Mouse (Mus musculus): ENCODE data around the gene Calml3. TPM values are rescaled to one million over a fixed set of nuclear protein-coding genes. Genes with fewer than 3 reads are reported as not detected.

Calml3 gene
- polyA plus RNA-seq, 1 experiment: 4.9 TPM

GRCm38 (mm10) chr13:3758347-3758746 lies 45.8 kb downstream of the Calml3 start:
- DNase-seq: no peak
- H3K4me3 ChIP-seq (ENCODE audit: control insufficient read depth, insufficient read depth, low read length): no peak overlapping the region
- no peaks in the 10 kb centered on the region for H3K36me3 ChIP-seq (ENCODE audit: control insufficient read depth, insufficient read depth, low read length)
- no peak overlapping the region for H3K27ac ChIP-seq (ENCODE audit: control insufficient read depth, insufficient read depth, low read length)
- no peaks in the 10 kb centered on the region for H3K4me1 ChIP-seq (replicated peaks; ENCODE audit: control insufficient read depth, insufficient read depth, low read length)
- H3K27me3 ChIP-seq (ENCODE audit: control insufficient read depth, insufficient read depth, low read length): no peaks in the 10 kb centered on the region
- WGBS: 94% methylated on average over 2 of the region's 2 CpGs
- TF ChIP-seq POLR2A (IDR thresholded peaks at IDR 0.05; ENCODE audit: control insufficient read depth, extremely low read depth, insufficient read depth, low read length, poor library complexity) (no peak), CTCF (IDR thresholded peaks at IDR 0.05; ENCODE audit: borderline replicate concordance, control insufficient read depth, extremely low read depth, insufficient read depth, low read length, poor library complexity) (no peak)

GRCm38 (mm10) chr13:3753291-3753690 lies 50.8 kb downstream of the Calml3 start:
- no peak for DNase-seq
- Histone ChIP-seq H3K4me3 (ENCODE audit: control insufficient read depth, insufficient read depth, low read length) (no peak overlapping the region), H3K4me1 (replicated peaks; ENCODE audit: control insufficient read depth, insufficient read depth, low read length) (no peaks in the 10 kb centered on the region), H3K27me3 (ENCODE audit: control insufficient read depth, insufficient read depth, low read length) (no peaks in the 10 kb centered on the region), H3K27ac (ENCODE audit: control insufficient read depth, insufficient read depth, low read length) (no peak overlapping the region), H3K36me3 (ENCODE audit: control insufficient read depth, insufficient read depth, low read length) (no peaks in the 10 kb centered on the region)
- TF ChIP-seq CTCF (IDR thresholded peaks at IDR 0.05; ENCODE audit: borderline replicate concordance, control insufficient read depth, extremely low read depth, insufficient read depth, low read length, poor library complexity): no peak
- TF ChIP-seq POLR2A (IDR thresholded peaks at IDR 0.05; ENCODE audit: control insufficient read depth, extremely low read depth, insufficient read depth, low read length, poor library complexity): no peak
- 98% methylated on average over 2 of the region's 2 CpGs for WGBS

Other genes starting within 250 kb of the Calml3 start
- 8.1 and 9.2 TPM in 2 replicates for gene Fam208b, start 193.2 kb downstream of the Calml3 start, polyA plus RNA-seq (2012; rRNA removed)
- 22.9 and 25.7 TPM in 2 replicates for gene Asb13, start 170.3 kb downstream of the Calml3 start, polyA plus RNA-seq (2012; rRNA removed)
- gene Calm4, start 33.4 kb upstream of the Calml3 start, polyA plus RNA-seq (2012; rRNA removed): 0.68 and 1.5 TPM in 2 replicates
- not detected in 2 replicates for gene Calm5, start 49.9 kb upstream of the Calml3 start, polyA plus RNA-seq (2012; rRNA removed)
- 24.4 and 29.0 TPM in 2 replicates for gene Net1, start 113.9 kb upstream of the Calml3 start, polyA plus RNA-seq (2012; rRNA removed)
- not detected in 2 replicates for gene Tubal3, start 114.0 kb upstream of the Calml3 start, polyA plus RNA-seq (2012; rRNA removed)
- 0.15 and 0.17 TPM in 2 replicates for gene Ucn3, start 141.0 kb upstream of the Calml3 start, polyA plus RNA-seq (2012; rRNA removed)
- 0.15 and 0.19 TPM in 2 replicates for gene Akr1c14, start 244.7 kb upstream of the Calml3 start, polyA plus RNA-seq (2012; rRNA removed)